Mouse (Mus musculus): ENCODE measurements at regions not wholly inside any gene's neighbourhood (a gene's known extent, or its start where the extent isn't known, plus 50 kb on each side); places are given as distances from the start of the nearest gene placed in this dataset.
A peak's percentile ranks its signal among the peaks of the same experiment; 100 is the strongest.

GRCm38 (mm10) chr3:101524905-101525304 is 79.6 kb downstream of the Atp1a1 start:
- DNase-seq (ENCODE audit: low spot score) = no peak

- no peak for DNase-seq (ENCODE audit: low spot score)
These were observed 80.0 kb downstream of the Atp1a1 start for GRCm38 (mm10) chr3:101524444-101524843.

- no peak for DNase-seq (ENCODE audit: low spot score)
These were observed 81.2 kb downstream of the Atp1a1 start for GRCm38 (mm10) chr3:101523239-101523638.

- no peak for DNase-seq (ENCODE audit: low spot score)
These were observed 82.1 kb downstream of the Atp1a1 start for GRCm38 (mm10) chr3:101522246-101522920.

GRCm38 (mm10) chr3:101521155-101521554 is 83.3 kb downstream of the Atp1a1 start:
- no peak for DNase-seq (ENCODE audit: low spot score)

- DNase-seq (ENCODE audit: low spot score) = no peak
These were observed 84.4 kb downstream of the Atp1a1 start for GRCm38 (mm10) chr3:101520115-101520514.

- no peak for DNase-seq (ENCODE audit: low spot score)
These were observed 84.9 kb downstream of the Atp1a1 start for GRCm38 (mm10) chr3:101519551-101519950.

GRCm38 (mm10) chr3:101518810-101519209 is 85.7 kb downstream of the Atp1a1 start:
- DNase-seq (ENCODE audit: low spot score) = no peak

GRCm38 (mm10) chr3:101517547-101517946 is 86.9 kb downstream of the Atp1a1 start:
- no peak for DNase-seq (ENCODE audit: low spot score)

GRCm38 (mm10) chr3:101516781-101517499 is 87.5 kb downstream of the Atp1a1 start:
- DNase-seq (ENCODE audit: low spot score) = no peak

GRCm38 (mm10) chr3:101515566-101515965 is 88.9 kb downstream of the Atp1a1 start:
- no peak for DNase-seq (ENCODE audit: low spot score)

GRCm38 (mm10) chr3:101513611-101514311 is 90.7 kb downstream of the Atp1a1 start:
- peak; percentile 49 for DNase-seq (ENCODE audit: low spot score)

All from embryo, embryonic 10.5 days (tissue).